Mouse (Mus musculus) ovary, postnatal 36 days (tissue): Measurements from ENCODE around the gene Olfr47.
A peak's percentile ranks its signal among the peaks of the same experiment; 100 is the strongest.
"Not testable (repeated sequence)": the region's sequence is repeated elsewhere in the genome, so short reads cannot be mapped to it uniquely, and the experiment has no call there.

Experiments
- DNase-seq: peaks from one replicate; pipeline ENCODE4 v3.0.0; 2022; ENCODE audit warnings: low spot score, mixed read lengths

Gene Olfr47

DNA sequence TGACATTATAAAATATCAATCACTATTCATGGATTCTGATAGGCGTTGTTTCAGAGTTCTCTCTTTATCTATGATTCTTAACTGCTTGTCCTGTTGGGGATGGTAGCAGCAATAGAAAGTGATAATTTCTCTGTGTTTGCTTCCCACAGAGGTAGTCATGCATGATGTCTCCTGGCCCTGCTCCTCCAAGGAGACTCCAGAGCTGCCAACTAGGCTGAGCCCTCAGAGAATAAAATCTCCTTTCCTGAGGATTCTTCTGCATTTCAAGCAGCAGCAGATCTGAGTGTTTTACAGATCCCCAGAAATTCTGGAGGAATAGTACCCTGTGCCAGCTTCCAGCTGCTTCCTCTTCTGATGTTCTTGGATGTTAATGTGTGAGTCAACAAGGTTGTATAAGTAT is at the start of gene Olfr47:
Gene Olfr47, plus strand, starts transcription at position 275 of the 400 bp plus-strand sequence.
- not testable (repeated sequence) for DNase-seq

DNA sequence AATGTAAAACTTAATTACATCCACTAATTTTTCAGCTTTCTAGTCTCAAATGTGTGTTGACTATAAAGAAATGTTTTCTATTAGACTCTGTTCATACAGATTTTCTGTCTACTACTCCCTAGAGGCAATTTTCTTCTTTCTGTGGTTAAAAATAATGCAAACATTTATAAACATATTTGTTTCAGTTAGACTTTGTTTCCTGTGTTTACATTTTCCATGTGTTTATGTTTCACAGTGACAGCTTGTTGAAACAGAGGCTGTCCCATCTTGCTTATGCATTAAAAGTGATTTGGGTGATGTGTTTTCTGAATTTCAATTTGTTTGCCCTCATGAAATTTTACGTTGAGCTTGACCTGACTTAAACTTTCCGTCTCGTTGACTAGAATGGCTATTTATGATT is 40.3 kb upstream of the Olfr47 start:
- no peak for DNase-seq

DNA sequence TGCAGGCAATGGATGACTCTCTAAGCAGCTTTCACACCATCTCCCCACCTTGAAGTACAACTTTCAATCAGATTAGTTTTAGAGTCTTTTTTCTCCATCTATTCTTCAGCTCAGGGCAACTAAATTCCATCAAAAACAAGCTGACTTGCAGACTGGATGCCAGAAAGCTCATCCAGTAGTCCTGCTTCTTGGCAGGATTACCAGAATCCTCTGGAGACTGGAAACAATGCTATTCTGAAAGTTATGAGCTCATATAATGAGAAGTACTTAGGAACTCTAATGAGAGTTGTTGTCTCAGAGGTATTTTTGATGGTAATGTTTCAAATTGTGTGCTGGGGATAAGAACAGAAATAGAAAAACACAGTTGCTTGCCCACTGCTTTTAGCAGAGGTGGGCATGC is 34.5 kb upstream of the Olfr47 start, which contains the start of gene Olfr435:
Gene Olfr435, plus strand, starts transcription at position 366 of the 400 bp plus-strand sequence.
- no peak for DNase-seq

DNA sequence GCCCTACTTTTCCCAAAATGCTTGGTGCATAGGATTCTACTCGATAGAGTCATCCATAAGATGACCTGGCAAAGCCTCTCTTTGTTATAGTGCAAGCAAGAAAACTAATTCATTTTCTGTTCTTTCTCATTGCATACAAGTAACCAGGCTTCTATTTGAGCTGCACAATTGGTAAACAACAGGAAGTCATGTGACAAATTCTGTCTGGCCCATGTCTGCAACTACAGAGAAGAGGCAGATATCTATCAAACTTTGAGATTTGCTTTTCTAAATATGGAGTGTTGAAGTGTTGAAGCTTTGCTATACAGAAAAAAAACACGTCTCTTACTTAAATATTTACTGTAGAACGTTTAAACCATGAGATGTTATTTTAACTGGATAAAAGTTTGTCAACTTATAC is 33.2 kb upstream of the Olfr47 start:
- no peak for DNase-seq

DNA sequence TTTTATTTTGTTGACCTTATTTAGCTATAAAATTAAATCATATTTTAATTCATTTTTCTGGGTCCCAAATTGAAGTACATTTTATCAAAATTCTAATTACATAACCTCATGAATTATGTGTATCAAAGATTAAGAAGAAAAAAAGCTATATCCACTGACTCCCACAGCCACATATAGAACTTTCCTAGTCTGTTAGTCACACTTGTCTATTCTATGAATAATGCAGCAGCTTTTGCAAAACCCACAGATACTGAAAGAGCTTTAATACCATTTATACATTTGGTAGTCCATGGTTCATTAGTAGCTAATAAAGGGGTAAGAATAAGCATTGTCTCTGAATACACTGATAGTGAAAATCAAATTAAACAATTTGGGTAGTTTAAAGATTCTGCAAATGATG is 28.5 kb upstream of the Olfr47 start:
- no peak for DNase-seq

DNA sequence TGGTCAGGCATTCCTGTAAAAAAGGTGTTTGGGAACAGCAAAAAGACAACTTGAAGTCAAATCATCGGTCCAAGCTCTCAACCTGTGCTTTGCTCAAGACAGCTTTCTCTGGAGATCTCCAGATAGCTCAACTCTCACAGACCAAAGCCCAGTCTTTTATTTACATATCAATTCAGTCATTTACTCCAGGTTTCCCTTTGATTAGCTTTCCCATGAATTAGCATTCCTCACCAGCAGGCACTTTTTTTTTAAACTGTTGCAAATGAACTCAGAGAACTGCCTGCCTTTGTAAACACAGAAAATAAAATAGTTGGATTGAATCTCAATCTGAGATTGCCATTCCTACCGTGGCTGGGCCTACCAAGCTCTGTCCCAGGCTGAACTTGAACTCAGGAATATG is 26.0 kb upstream of the Olfr47 start:
- DNase-seq: no peak

DNA sequence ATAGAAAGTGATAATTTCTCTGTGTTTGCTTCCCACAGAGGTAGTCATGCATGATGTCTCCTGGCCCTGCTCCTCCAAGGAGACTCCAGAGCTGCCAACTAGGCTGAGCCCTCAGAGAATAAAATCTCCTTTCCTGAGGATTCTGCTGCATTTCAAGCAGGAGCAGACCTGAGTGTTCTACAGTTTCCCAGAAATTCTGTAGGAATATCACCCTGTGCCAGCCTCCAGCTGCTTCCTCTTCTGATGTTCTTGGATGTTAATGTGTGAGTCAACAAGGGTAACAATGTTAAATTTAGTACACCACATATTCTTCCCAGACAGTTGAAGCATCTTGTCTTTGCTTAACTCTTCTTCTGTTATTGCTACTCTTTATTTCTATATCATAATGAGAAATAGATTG is 18.5 kb upstream of the Olfr47 start, which contains the start of gene Olfr434:
Gene Olfr434, plus strand, starts transcription at position 149 of the 400 bp plus-strand sequence.
- DNase-seq: not testable (repeated sequence)

DNA sequence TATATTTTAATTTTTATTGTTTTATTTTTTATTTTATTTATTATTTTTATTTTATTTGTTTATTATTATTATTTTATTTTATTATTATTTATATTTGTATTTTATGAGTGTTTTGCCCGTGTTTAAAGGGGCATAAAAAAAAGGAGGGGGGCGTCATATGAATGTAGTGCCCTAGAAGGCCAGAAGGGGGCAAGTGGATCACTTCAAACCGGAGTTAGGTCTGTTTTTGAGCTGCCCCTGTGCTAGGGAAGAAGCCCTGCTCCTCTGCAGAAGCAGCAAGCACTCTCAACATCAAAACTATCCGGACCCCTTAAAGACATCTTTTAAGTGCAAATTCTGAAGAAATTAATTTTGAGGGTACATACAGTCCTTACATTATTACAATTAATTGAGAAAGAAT is 10.7 kb downstream of the Olfr47 start:
- DNase-seq: no peak

DNA sequence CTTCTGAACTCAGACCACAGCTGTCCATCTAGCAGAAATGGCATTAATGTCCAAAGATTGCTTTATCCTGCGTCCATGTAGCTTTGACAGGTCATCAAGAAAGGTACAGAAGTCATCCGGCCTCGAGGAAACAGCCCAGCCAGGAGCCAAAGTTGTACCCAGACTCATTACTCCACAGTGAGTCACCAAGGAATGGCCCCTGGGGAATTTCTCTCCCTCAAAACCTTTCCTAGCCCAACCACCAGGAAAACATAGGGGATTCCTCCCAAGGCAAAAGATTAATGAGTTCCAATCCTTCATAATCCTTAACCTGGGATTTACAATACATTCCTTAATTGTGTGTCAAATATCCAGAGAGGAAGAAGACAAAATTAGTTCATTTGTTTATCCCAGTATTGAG is 16.1 kb downstream of the Olfr47 start:
- no peak for DNase-seq

DNA sequence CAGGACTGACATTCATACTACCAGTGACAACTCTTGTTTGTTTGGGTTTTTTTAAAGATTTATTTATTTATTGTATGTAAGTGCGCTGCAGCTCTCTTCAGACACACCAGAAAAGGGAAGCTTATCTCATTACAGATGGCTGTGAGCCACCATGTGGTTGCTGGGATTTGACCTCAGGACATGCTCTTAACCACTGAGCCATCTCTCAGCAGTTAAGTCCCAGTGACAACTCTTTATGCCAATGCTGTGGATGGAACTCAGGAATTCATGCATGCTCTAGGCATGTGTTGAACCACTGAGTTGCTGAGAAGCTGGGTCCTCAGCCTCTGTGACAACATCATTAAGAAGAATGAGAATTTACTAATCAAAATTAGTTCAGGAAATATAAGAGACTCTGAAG is 21.7 kb downstream of the Olfr47 start:
- DNase-seq: no peak

DNA sequence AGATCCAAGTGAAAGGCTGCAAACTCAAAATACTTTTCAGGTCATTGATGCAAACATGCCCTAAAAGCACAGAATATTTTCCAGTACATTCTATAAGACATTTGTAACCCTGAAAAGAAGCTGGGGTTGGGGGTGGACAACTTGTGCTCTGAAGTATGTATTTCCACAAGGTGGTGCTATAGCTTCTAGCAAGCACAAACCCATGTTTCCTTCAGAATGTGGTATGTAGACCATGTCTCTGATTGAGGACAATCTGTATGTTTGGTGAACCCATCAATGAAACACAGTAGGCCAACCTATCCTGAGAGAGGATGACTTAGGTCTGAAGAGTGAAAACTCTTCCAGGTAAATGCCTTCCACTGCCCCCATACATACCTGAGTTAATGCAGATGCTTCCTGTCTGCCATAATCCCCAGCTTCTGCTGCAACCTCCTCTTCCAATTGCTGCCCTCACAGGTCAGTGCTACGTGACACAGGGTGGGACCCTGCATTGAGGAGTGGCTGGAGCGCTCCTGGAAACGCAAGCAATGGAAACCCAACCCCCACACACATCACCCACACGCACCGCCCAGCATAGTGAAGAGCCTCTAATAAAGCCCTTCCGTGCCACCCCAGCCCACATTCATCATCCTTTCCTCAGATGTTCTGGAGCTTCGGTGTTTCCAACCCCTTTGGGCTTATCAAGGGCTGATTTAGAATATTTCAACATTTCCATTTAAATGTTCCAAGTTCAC is 23.0 kb downstream of the Olfr47 start:
- no peak for DNase-seq

DNA sequence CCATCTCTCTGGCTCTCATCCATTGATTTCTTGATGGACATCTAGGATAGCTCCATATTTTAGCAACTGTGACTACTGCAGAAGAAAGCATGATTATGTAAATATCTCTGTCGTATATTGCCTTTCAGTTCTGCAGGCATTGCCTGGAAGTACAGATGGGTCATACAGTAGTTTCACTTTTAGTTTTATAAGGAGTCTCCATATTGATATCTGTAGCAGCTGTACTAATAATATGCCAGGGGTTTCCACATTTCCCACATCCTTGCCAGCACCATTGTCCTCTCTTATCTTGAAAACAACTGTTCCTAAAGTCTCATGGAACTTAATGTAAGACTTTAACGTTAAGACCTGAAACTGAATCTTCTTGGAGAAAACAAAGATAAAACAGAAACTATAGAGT is 29.4 kb downstream of the Olfr47 start:
- no peak for DNase-seq

DNA sequence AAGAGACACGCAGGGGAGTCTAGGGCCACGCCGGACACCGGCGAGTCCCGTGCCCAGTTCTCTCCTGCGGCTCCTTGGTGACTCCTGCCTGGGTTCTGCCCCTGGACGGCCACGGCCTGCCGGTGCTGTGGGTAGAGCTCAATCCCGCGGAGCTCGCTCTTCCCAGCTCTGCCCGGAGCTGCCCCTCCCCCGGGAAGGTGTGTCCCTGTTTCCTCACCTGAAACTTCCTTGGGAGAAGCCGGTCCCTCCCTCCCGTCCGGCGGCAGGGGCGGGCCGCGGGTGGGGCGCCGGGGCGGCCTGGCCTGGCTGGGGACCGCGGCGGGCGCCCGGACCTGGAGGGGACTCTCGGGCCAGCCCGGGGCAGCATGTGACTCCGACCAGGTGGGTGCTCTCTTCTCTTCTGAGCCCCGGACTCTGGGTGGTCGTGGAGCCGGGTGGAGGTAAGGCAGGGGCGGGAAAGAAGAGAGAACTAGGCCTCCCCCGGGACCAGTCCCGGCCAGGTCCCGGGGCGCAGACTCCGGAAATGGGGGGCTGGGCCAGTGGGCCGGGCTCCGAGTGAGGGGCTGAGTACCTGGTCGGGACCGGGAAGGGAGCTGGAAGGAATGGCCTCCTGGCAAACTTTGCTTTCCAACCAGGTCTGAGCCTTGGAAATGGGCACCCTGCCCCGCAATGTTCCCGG is 34.2 kb downstream of the Olfr47 start, which contains the start of gene Arhgef5:
Gene Arhgef5, plus strand, starts transcription at position 220 of the 679 bp plus-strand sequence.
- DNase-seq: peak; percentile 69

DNA sequence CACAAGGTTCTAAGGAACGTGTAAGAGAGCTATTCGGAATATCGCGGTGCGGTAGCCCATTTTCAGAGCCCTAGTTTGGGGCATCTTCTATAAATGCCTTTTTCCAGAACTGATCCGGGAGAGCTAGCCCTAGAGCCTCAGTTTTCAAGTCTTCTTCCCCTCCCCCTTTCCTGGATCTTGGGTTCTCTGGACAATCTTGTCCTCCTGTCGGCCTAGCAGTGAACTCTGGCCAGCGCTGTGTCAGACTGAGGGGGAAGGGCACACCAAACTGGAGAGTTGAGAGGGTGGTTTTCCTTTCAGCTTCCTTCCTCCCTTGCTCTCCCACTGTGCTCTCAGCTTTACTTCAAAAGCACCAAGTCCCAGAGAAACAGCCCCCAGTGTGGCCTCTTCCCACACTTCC is 35.0 kb downstream of the Olfr47 start:
- DNase-seq: peak; percentile 20

DNA sequence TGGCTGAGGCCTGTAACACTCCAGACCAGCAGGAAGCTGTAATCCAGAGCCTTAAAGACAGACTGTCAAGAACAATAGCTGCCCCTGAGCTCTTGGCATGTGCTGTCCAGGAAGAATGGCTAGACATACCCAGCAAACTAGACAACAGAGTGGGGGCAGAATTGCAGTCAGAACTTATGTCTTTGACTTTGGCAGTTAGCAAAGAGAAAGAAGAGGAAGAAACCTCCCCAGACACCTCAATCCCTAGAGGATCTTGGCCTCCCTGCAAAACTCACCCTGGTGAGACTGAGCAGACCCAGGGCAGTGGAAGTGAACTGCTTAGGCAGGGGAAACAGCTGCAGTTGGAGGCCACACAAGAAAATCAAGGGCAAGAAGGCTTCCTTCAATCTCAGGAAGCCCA is 41.3 kb downstream of the Olfr47 start:
- no peak for DNase-seq

DNA sequence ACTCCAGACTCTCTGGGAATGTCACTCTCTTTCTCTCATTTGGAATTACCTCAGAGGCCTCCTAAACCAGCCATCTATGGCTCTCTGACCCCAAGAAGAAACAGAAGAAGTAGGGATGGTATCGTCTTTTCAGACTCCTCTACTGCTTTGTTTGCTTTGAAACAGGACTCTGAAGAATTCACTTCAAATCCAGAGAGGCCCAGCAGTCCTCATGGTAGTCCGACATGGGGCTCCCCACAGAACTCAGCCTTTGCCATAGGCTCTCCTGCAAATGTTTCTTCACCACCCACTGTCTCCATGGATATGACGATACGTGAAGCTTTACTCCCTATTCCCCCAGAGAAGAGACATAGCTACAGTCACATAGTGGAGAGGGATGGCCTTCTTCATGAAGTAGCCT is 42.8 kb downstream of the Olfr47 start:
- DNase-seq: no peak

DNA sequence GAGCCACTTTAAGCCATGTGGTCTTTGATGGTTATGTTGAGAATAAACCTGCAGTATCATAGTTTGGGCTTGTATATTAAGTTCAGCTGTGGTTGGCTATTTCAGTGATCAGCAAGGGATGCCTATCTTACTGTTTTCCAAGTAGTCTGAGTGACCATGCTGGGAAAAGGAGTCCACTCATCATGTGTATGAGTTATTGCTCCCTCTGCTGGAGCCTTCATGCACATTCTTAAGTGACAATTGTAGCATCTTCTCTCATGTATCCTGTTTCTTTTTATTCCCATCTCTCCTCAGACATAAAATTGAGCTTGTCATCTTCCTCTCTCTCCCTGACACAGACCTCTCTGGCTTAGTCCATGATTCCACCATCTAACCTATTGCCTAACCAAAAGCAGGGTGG is 46.9 kb downstream of the Olfr47 start:
- DNase-seq: no peak

DNA sequence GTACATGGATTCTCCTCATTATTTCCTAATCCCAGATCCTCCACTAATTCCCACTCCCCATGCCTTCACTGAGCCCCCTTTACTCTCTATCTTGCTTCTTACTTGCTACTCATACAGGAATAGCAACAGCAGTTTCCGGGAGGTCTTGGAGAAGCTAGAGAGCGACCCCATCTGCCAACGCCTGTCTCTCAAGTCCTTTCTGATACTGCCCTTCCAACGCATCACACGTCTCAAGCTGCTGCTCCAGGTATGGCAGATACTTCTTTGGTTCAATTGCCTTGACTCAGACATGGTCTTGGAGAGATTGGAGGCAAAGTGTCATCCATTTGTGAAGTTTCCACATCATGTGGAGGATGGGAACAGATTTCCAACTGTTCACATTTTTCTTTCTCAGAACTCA is 49.2 kb downstream of the Olfr47 start:
- no peak for DNase-seq
